Mouse (Mus musculus): ENCODE data around the gene Olfr99. TPM values are rescaled to one million over a fixed set of nuclear protein-coding genes. Genes with fewer than 3 reads are reported as not detected.

Gene Olfr99
- polyA plus RNA-seq (2016; fragmentation: Nextera tagmentation; extraction: Ambion mirVana): not detected in 2 replicates

DNA sequence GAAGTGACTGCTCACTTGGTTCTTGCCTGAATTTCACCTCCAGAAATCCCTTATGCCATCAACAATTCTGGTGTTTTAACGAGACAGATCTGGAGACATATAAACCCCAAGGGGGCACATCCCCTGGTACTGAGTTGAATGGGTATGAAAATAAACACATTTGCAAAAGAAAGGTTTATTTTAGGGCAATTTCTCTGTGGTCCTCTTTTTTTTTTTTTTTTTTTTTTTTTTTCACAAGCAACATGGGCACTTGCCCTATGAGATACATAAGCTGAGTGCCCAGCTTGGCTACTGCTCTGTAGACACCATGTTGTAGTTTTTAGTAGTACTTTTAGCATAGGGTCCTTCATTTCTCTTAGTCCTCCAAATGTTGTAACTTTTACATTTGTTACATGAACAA, at the start of gene Olfr99:
Gene Olfr99 (minus strand): TSS at position 101 of the 400 bp plus-strand sequence.
- Histone ChIP-seq H3K4me3 (replicated peaks) (no peak within 1 kb of the TSS), H3K4me2 (no peak within 1 kb of the TSS), H3K36me3 (no peaks in the 10 kb centered on the region), H3K4me1 (replicated peaks) (no peaks in the 10 kb centered on the region), H3K27ac (no peak within 1 kb of the TSS), H3K9me3 (no peaks in the 10 kb centered on the region; the same call in 1 of the 2 replicates), H3K9ac (replicated peaks) (no peak within 1 kb of the TSS), H3K27me3 (no peaks in the 10 kb centered on the region)
- no peak for ATAC-seq (ENCODE audit: insufficient number of reproducible peaks, insufficient read depth, low FRiP score, low TSS enrichment, low read depth)
- WGBS: 72% methylated on average over 1 of the region's 1 CpGs

GRCm38 (mm10) chr17:37316954-37317353, 33.7 kb upstream of the Olfr99 start, which contains the start of gene Olfr102:
TSS of gene Olfr102 (minus strand) at chr17:37317054.
- no peak for ATAC-seq (ENCODE audit: insufficient number of reproducible peaks, insufficient read depth, low FRiP score, low TSS enrichment, low read depth)
- no peak within 1 kb of the TSS for H3K9ac ChIP-seq (replicated peaks)
- no peak within 1 kb of the TSS for H3K4me3 ChIP-seq (replicated peaks)
- no peaks in the 10 kb centered on the region for H3K27me3 ChIP-seq
- no peak within 1 kb of the TSS for H3K27ac ChIP-seq
- H3K4me1 ChIP-seq (replicated peaks): no peaks in the 10 kb centered on the region
- H3K4me2 ChIP-seq: no peak within 1 kb of the TSS
- H3K9me3 ChIP-seq: 0 out of 2 replicates have a peak, but pooled peaks cover 4% of the 10 kb centered on the region
- H3K36me3 ChIP-seq: no peaks in the 10 kb centered on the region

- no peak for ATAC-seq (ENCODE audit: insufficient number of reproducible peaks, insufficient read depth, low FRiP score, low TSS enrichment, low read depth)
- no peaks in the 10 kb centered on the region for H3K9me3 ChIP-seq
- H3K27ac ChIP-seq: no peak overlapping the region
- no peak overlapping the region for H3K4me3 ChIP-seq (replicated peaks)
- H3K36me3 ChIP-seq: no peaks in the 10 kb centered on the region
- WGBS: 37% methylated on average over 2 of the region's 2 CpGs
- H3K4me1 ChIP-seq (replicated peaks): no peaks in the 10 kb centered on the region
- H3K27me3 ChIP-seq: no peaks in the 10 kb centered on the region
- H3K4me2 ChIP-seq: no peak overlapping the region
- no peak overlapping the region for H3K9ac ChIP-seq (replicated peaks)
Measured at GRCm38 (mm10) chr17:37310146-37310699, 27.0 kb upstream of the Olfr99 start.

DNA sequence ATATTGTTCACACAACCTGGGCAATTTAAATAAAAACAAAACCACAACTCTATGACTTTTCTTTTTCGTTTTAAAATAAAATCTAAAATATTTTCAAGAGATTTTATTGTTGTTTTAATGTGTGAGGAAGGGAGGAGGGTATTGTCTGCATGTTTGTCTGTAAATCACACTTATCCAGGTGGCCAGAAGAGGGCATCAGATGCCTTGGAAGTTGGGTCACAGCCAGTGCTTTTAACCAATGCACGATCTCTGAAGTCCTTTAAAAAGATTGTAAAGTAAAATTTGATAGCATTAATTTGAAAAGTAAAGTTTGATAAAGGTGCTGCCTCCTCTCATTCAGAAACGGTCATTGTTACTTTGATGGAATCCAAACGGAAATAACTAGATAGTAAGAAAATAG, 25.2 kb upstream of the Olfr99 start:
- Histone ChIP-seq H3K4me3 (replicated peaks) (no peak overlapping the region), H3K27ac (no peak overlapping the region), H3K4me1 (replicated peaks) (no peaks in the 10 kb centered on the region), H3K9me3 (no peaks in the 10 kb centered on the region), H3K27me3 (no peaks in the 10 kb centered on the region), H3K36me3 (no peaks in the 10 kb centered on the region), H3K4me2 (no peak overlapping the region), H3K9ac (replicated peaks) (no peak overlapping the region)
- 34% methylated on average over 4 of the region's 4 CpGs for WGBS
- no peak for ATAC-seq (ENCODE audit: insufficient number of reproducible peaks, insufficient read depth, low FRiP score, low TSS enrichment, low read depth)

DNA sequence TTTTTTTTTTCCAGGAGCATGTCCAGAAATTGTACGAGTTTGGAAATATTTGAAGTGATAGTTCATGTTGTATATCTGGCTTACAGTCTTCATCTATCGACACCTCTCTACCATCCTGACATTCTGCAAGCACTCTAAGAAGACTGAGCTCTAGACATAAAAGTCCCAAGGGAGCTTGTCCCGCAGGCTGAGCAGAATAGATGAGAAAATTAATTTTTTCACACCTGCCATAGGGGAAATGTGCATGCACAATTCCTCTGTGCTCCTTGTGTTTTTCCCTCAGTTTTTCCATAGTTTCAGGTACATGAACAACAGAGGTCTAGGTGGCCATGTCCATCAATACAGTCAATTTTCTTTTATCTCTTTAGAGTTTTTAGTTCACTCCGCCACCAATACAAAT, 21.0 kb upstream of the Olfr99 start, which contains the start of gene Olfr101:
Gene Olfr101 (minus strand): TSS at position 101 of the 400 bp plus-strand sequence.
- no peaks in the 10 kb centered on the region for H3K4me1 ChIP-seq (replicated peaks)
- H3K36me3 ChIP-seq: no peaks in the 10 kb centered on the region
- no peaks in the 10 kb centered on the region for H3K9me3 ChIP-seq
- H3K27me3 ChIP-seq: no peaks in the 10 kb centered on the region
- no peak within 1 kb of the TSS for H3K4me2 ChIP-seq
- H3K27ac ChIP-seq: no peak within 1 kb of the TSS
- no peak within 1 kb of the TSS for H3K9ac ChIP-seq (replicated peaks)
- no peak for ATAC-seq (ENCODE audit: insufficient number of reproducible peaks, insufficient read depth, low FRiP score, low TSS enrichment, low read depth)
- no peak within 1 kb of the TSS for H3K4me3 ChIP-seq (replicated peaks)
- 82% methylated on average over 4 of the region's 4 CpGs for WGBS

DNA sequence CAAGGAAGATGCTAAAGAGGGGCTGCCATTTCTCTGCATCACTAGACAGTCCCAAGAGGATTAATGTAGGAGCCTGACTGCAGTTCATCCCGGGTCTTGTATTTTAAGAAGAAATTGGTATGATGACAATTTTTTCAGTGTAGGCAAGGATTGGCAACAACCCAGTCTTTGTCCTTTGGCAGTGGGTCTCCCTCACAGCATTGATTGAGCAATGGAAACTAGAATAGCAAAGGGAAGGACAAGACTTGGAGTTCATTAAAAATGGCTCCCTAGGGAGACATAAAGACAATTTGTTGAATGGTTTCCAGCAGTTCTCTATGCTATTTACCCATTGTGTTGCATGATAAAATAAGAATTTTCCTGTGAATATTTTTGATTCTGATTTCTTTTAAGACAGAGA, 2.9 kb downstream of the Olfr99 start:
- 85% methylated on average over 1 of the region's 1 CpGs for WGBS
- no peaks in the 10 kb centered on the region for H3K9me3 ChIP-seq
- ATAC-seq (ENCODE audit: insufficient number of reproducible peaks, insufficient read depth, low FRiP score, low TSS enrichment, low read depth): no peak
- H3K4me2 ChIP-seq: no peak overlapping the region
- no peak overlapping the region for H3K4me3 ChIP-seq (replicated peaks)
- H3K4me1 ChIP-seq (replicated peaks): no peaks in the 10 kb centered on the region
- H3K27me3 ChIP-seq: no peaks in the 10 kb centered on the region
- no peak overlapping the region for H3K27ac ChIP-seq
- no peaks in the 10 kb centered on the region for H3K36me3 ChIP-seq
- no peak overlapping the region for H3K9ac ChIP-seq (replicated peaks)

- H3K4me2 ChIP-seq: no peak overlapping the region
- no peak for ATAC-seq (ENCODE audit: insufficient number of reproducible peaks, insufficient read depth, low FRiP score, low TSS enrichment, low read depth)
- no peak overlapping the region for H3K27ac ChIP-seq
Measured at GRCm38 (mm10) chr17:37276573-37276972, 6.7 kb downstream of the Olfr99 start.

GRCm38 (mm10) chr17:37275626-37276248, 7.5 kb downstream of the Olfr99 start:
- no peak for ATAC-seq (ENCODE audit: insufficient number of reproducible peaks, insufficient read depth, low FRiP score, low TSS enrichment, low read depth)
- H3K27me3 ChIP-seq: peaks cover 4% of the 10 kb centered on the region; the same call in 1 of the 2 replicates
- H3K9me3 ChIP-seq: no peaks in the 10 kb centered on the region
- H3K36me3 ChIP-seq: no peaks in the 10 kb centered on the region
- no peaks in the 10 kb centered on the region for H3K4me1 ChIP-seq (replicated peaks)
- 97% methylated on average over 2 of the region's 2 CpGs for WGBS
- no peak overlapping the region for H3K27ac ChIP-seq
- H3K9ac ChIP-seq (replicated peaks): no peak overlapping the region
- H3K4me3 ChIP-seq (replicated peaks): no peak overlapping the region
- H3K4me2 ChIP-seq: no peak overlapping the region

More at GRCm38 (mm10) chr17:37276573-37276972, 6.7 kb downstream of the Olfr99 start:
- H3K4me3 ChIP-seq (replicated peaks): no peak overlapping the region
- no peaks in the 10 kb centered on the region for H3K9me3 ChIP-seq
- no peaks in the 10 kb centered on the region for H3K4me1 ChIP-seq (replicated peaks)
- H3K36me3 ChIP-seq: no peaks in the 10 kb centered on the region
- no peaks in the 10 kb centered on the region for H3K27me3 ChIP-seq
- H3K9ac ChIP-seq (replicated peaks): no peak overlapping the region

- peak; percentile 41; the same call in 1 of the 2 replicates for ATAC-seq (ENCODE audit: insufficient number of reproducible peaks, insufficient read depth, low FRiP score, low TSS enrichment, low read depth)
- no peaks in the 10 kb centered on the region for H3K4me1 ChIP-seq (replicated peaks)
- no peak overlapping the region for H3K9ac ChIP-seq (replicated peaks)
- 61% methylated on average over 8 of the region's 8 CpGs for WGBS
- H3K9me3 ChIP-seq: no peaks in the 10 kb centered on the region
- peak overlapping the region; percentile 93 for H3K4me2 ChIP-seq
- peaks cover 6% of the 10 kb centered on the region; the same call in 1 of the 2 replicates for H3K27me3 ChIP-seq
- no peak overlapping the region for H3K27ac ChIP-seq
- H3K4me3 ChIP-seq (replicated peaks): peak overlapping the region; percentile 47
- H3K36me3 ChIP-seq: no peaks in the 10 kb centered on the region
Measured at GRCm38 (mm10) chr17:37270702-37271092, 12.6 kb downstream of the Olfr99 start.

GRCm38 (mm10) chr17:37270058-37270701, 13.1 kb downstream of the Olfr99 start, which contains the start of gene H2-M3:
TSS of gene H2-M3 (plus strand) at chr17:37270220.
- Histone ChIP-seq H3K27ac (no peak within 1 kb of the TSS), H3K4me2 (peak within 1 kb of the TSS; percentile 93), H3K4me1 (replicated peaks) (no peaks in the 10 kb centered on the region), H3K36me3 (no peaks in the 10 kb centered on the region), H3K9me3 (no peaks in the 10 kb centered on the region), H3K27me3 (peaks cover 6% of the 10 kb centered on the region; the same call in 1 of the 2 replicates), H3K4me3 (replicated peaks) (peak within 1 kb of the TSS; percentile 47), H3K9ac (replicated peaks) (peak within 1 kb of the TSS; percentile 28; the same call in 1 of the 2 replicates)
- WGBS: 4% methylated on average over 26 of the region's 26 CpGs
- ATAC-seq (ENCODE audit: insufficient number of reproducible peaks, insufficient read depth, low FRiP score, low TSS enrichment, low read depth): peak; percentile 91

GRCm38 (mm10) chr17:37263626-37264025, 19.6 kb downstream of the Olfr99 start, which contains the start of gene Olfr98:
TSS of gene Olfr98 (minus strand) at chr17:37263749.
- WGBS: 77% methylated on average over 1 of the region's 1 CpGs
- ATAC-seq (ENCODE audit: insufficient number of reproducible peaks, insufficient read depth, low FRiP score, low TSS enrichment, low read depth): no peak
- Histone ChIP-seq H3K36me3 (no peaks in the 10 kb centered on the region), H3K4me2 (no peak within 1 kb of the TSS), H3K27ac (no peak within 1 kb of the TSS), H3K9me3 (no peaks in the 10 kb centered on the region), H3K4me3 (replicated peaks) (no peak within 1 kb of the TSS), H3K9ac (replicated peaks) (no peak within 1 kb of the TSS), H3K27me3 (no peaks in the 10 kb centered on the region), H3K4me1 (replicated peaks) (no peaks in the 10 kb centered on the region)
